Mouse (Mus musculus): Measurements from ENCODE around the gene Chrne.

GRCm38 (mm10) chr11:70608381-70609066, 10.5 kb downstream of the Chrne start:
- TF ChIP-seq GATA1 (IDR thresholded peaks at IDR 0.05; ENCODE audit: low read length): no peak
- no peak for TF ChIP-seq TAL1 (IDR thresholded peaks at IDR 0.05; ENCODE audit: low read length)

All from erythroblast, embryonic 14.5 days (primary cell).